In genomic region chr14:54877048-54877715, GRCm38 (mm10) we compare ENCODE assay signal across 8 mouse cellular contexts. TPM values are rescaled to one million over a fixed set of nuclear protein-coding genes. Genes with fewer than 3 reads are reported as not detected.
A peak's percentile ranks its signal among the peaks of the same experiment; 100 is the strongest.
DNase-seq lines count a peak whose midpoint lies in the region; ATAC-seq lines count a peak whose summit lies in the region.

Ppp1r3e (minus strand) TSS chr14:54877550.

- no peaks in the 10 kb centered on the region for H3K9me3 ChIP-seq in embryonic facial prominence, embryonic 12.5 days
- H3K9me3 ChIP-seq in limb, embryonic 15.5 days: no peaks in the 10 kb centered on the region
- no peaks in the 10 kb centered on the region for H3K9me3 ChIP-seq in midbrain, embryonic 16.5 days (replicated peaks; ENCODE audit: control insufficient read depth, low read length, poor library complexity, severe bottlenecking)

- peak within 1 kb of the TSS; percentile 78 for H3K9ac ChIP-seq in embryonic facial prominence, embryonic 12.5 days
- H3K9ac ChIP-seq in limb, embryonic 15.5 days: peak within 1 kb of the TSS; percentile 77
- peak within 1 kb of the TSS; percentile 98 for H3K9ac ChIP-seq in midbrain, embryonic 16.5 days (ENCODE audit: low read depth, low read length)

- H3K27me3 ChIP-seq in embryonic facial prominence, embryonic 12.5 days: peaks cover 18% of the 10 kb centered on the region; the same call in 1 of the 2 replicates
- peaks cover 28% of the 10 kb centered on the region for H3K27me3 ChIP-seq in limb, embryonic 15.5 days
- H3K27me3 ChIP-seq in midbrain, embryonic 16.5 days (ENCODE audit: control insufficient read depth, insufficient read depth, low read depth, low read length): no peaks in the 10 kb centered on the region

- peak within 1 kb of the TSS; percentile 99 for H3K4me2 ChIP-seq in embryonic facial prominence, embryonic 12.5 days (replicated peaks)
- peak within 1 kb of the TSS; percentile 99 for H3K4me2 ChIP-seq in limb, embryonic 15.5 days
- H3K4me2 ChIP-seq in midbrain, embryonic 16.5 days (ENCODE audit: low read length): peak within 1 kb of the TSS; percentile 80

- 0% methylated on average over 58 of the region's 61 CpGs for WGBS in embryonic facial prominence, embryonic 12.5 days
- under 1% methylated on average over 59 of the region's 61 CpGs for WGBS in limb, embryonic 15.5 days
- 0% methylated on average over 50 of the region's 61 CpGs for WGBS in midbrain, embryonic 16.5 days

- DNase-seq in urinary bladder, adult 18-20 months (ENCODE audit: low spot score in 2 of 2): peak; percentile 56 to 82
- no peak for DNase-seq in urinary bladder, postnatal 10 days (ENCODE audit: low spot score)
- DNase-seq in heart, adult 18-20 months: peak; percentile 74 to 79
- DNase-seq in kidney, adult 18-20 months: peak; percentile 87
- DNase-seq in spleen, postnatal 4 days (ENCODE audit: low spot score in 2 of 2): peak; percentile 52 to 80

- peaks cover 15% of the 10 kb centered on the region for H3K4me1 ChIP-seq in embryonic facial prominence, embryonic 12.5 days
- peaks cover 14% of the 10 kb centered on the region for H3K4me1 ChIP-seq in limb, embryonic 15.5 days
- H3K4me1 ChIP-seq in midbrain, embryonic 16.5 days (ENCODE audit: control insufficient read depth, insufficient read depth, low read length): peaks cover 16% of the 10 kb centered on the region

- peak within 1 kb of the TSS; percentile 63; the same call in 1 of the 2 replicates for H3K27ac ChIP-seq in embryonic facial prominence, embryonic 12.5 days
- peak within 1 kb of the TSS; percentile 81 for H3K27ac ChIP-seq in limb, embryonic 15.5 days
- peak within 1 kb of the TSS; percentile 96 for H3K27ac ChIP-seq in midbrain, embryonic 16.5 days (ENCODE audit: low read length)

- peak within 1 kb of the TSS; percentile 71 for H3K4me3 ChIP-seq in embryonic facial prominence, embryonic 12.5 days
- peak within 1 kb of the TSS; percentile 75 for H3K4me3 ChIP-seq in limb, embryonic 15.5 days
- peak within 1 kb of the TSS; percentile 77 for H3K4me3 ChIP-seq in midbrain, embryonic 16.5 days (ENCODE audit: low read depth, low read length)

- peak; percentile 73 for ATAC-seq in embryonic facial prominence, embryonic 12.5 days (ENCODE audit: insufficient number of reproducible peaks, insufficient read depth, low FRiP score, low TSS enrichment)
- peak; percentile 79 for ATAC-seq in limb, embryonic 15.5 days (ENCODE audit: insufficient number of reproducible peaks, low FRiP score, low TSS enrichment, low read depth)
- peak; percentile 82 for ATAC-seq in midbrain, embryonic 16.5 days

- H3K36me3 ChIP-seq in embryonic facial prominence, embryonic 12.5 days: no peaks in the 10 kb centered on the region
- no peaks in the 10 kb centered on the region for H3K36me3 ChIP-seq in limb, embryonic 15.5 days
- H3K36me3 ChIP-seq in midbrain, embryonic 16.5 days (ENCODE audit: control insufficient read depth, insufficient read depth, low read length): no peaks in the 10 kb centered on the region

RNA-seq across cellular contexts. Expression of gene Ppp1r3e, which starts in this region (rescaled TPM):
- polyA plus RNA-seq in embryonic facial prominence, embryonic 12.5 days (2016; fragmentation: Nextera tagmentation; extraction: Ambion mirVana): 0.56 and 1.3 TPM in 2 replicates
- total RNA-seq in heart, adult 18-20 months (2021): 1 to 10 TPM; 3.3 to 3.4 TPM
- 0.94 and 1.0 TPM in 2 replicates for polyA plus RNA-seq in limb, embryonic 15.5 days (2015; fragmentation: Nextera tagmentation; extraction: Ambion mirVana)
- 2.3 and 3.4 TPM in 2 replicates for polyA plus RNA-seq in midbrain, embryonic 16.5 days (2015; fragmentation: Nextera tagmentation; extraction: Ambion mirVana)
